Mouse (Mus musculus) heart, adult 8-10 months (tissue): ENCODE results near the gene Thoc7. TPM values are rescaled to one million over a fixed set of nuclear protein-coding genes. Genes with fewer than 3 reads are reported as not detected.
"Not testable (repeated sequence)": the region's sequence is repeated elsewhere in the genome, so short reads cannot be mapped to it uniquely, and the experiment has no call there.

Experiments used
- DNase-seq: peaks from one replicate; pipeline ENCODE4 v3.0.0; 2022; ENCODE audit warnings: low spot score
- total RNA-seq, 4 experiments: library from RNA; stranded (reverse); gene quantifications; 2 replicates each; pipeline ENCODE4 v1.2.4; 2022

The Thoc7 gene
- total RNA-seq = 10 to 100 TPM; 80.7 to 94.7 (median 81.9) TPM

DNA sequence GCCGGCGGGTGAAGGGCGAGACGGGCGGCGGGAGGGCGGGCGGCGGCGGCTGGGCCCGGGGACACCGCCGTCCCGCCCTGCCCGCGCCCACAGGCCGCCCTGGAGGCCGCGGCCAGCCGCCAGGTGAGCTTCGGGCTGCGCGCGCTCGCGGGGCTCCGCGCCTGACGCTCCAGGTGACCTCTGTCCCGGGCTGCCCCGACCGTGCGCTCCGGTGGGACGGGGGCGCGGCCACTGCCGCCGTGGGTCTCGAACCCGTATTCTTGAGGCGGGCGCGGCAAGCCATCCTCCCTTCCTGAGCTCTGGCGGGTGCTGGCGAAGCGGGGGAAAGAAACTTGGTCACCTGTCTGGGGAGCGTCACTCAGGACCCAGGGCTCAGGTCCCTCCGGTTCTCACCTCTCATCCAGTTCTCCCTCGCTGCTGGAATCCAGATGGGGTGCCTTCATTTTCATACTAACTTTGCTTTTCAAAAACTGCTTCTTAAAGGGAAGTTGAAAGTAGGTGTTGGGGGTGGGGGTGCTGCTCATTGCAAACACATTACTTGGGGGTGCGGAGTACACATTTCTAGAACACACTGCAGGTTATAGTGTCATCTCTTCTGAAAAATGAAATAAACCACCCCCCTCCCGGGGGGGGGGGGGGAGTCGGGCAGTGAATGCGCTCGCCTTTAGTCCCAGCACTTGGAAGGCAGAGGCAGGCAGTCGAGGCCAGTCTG lies at the start of gene Thoc7, which contains the start of gene Atxn7:
Gene Thoc7 (minus strand): TSS at position 452 of the 712 bp plus-strand sequence.
Gene Atxn7 (plus strand): TSS at position 40 of the 712 bp plus-strand sequence.
- peak; percentile 20 for DNase-seq

DNA sequence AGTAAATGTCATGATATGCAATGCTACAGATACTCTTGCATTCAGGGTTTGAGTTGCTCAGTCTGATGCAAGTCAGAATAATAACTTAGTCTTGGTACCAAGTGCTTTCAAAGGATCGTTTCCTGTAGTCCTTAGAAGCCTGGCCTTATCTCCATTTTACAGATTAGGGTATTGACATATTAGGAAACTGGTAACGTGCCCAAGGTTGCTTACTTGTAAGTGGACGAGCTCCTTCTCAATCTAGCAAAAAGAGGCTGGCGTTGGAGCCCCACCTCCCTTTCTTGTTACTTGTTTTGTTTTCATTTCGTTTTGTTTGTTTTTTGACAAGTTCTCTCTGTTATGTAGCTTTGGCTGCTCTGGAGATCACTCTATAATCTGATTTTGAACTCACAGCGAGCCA lies 48.1 kb upstream of the Thoc7 start:
- no peak for DNase-seq

DNA sequence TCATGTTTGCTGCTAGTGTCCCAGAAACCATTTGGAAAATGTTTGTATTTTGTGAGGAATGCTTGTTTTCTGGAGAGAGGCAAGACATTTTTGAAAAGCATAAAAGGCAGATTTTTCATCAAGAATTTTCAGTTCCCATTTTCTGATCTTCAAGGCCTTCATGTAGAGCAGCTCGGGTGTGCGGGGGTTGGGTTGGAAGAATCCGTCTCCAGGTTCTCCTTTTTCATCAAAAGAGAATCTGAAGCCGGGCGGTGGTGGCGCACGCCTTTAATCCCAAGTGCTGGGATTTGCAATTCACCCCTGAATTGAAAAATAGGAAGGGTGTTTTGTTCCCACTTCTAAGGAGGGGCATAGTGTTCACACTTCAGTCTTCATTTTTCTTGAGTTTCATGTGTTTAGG lies 41.1 kb upstream of the Thoc7 start:
- no peak for DNase-seq

DNA sequence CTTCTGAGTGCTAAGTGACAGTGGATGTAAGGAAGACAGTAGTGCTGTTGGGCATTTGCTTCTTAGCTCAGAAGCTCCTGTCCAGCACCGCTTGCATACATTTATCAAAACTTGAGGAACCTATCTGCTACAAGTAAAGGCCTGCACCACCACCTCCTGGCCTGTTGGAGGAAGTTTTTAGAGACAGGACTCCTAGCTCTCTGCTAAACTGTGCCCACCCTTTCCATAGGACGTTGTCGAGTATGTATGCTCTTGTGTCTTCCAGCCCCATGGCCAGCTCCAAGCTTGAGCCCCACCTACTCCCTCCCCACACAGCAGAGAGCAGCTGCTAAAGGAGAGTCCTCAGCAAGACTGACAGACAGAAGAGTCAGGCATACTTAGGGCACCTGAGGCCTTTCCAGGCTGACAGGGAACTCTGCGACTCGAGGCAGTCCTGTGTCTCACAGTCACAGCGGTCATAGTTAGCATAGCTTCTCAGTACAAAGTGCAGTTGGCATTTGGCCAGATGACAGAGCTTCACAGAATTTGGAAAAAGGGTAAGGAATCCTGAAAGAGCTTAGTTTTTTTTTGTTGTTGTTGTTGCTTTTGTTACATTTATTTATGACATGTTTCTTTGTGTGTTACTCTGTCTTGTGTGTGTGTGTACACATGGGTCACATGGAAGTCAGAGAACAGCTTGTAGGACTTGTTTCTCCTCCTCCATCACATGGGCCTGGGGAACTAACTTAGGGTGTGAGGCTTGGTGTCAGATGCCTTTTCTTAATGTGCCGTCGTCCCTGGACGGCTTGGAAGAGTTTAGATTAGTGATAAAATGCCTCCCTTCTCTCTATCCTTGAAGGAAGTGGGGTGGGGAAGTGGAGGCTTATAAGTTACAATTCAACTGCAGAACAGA lies 33.8 kb upstream of the Thoc7 start:
- DNase-seq = no peak

DNA sequence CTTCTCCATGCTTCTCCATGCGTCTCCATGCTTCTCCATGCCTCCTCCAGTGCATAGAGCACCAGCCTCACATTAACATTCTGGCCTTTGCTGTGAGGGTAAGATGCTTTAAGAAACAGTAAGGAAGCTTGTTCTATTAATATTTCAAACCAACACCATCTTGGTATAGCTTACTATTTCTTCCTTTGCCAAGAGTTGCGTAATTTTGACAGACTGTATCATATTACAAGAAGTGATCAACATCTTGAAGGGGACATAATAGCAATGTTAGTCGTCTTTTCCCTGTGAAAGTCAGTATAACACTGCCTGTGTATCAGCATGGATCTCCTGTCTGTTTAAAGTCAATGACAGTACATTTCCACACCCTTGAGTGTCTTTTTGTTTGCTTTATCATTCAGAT lies 29.1 kb upstream of the Thoc7 start:
- no peak for DNase-seq

DNA sequence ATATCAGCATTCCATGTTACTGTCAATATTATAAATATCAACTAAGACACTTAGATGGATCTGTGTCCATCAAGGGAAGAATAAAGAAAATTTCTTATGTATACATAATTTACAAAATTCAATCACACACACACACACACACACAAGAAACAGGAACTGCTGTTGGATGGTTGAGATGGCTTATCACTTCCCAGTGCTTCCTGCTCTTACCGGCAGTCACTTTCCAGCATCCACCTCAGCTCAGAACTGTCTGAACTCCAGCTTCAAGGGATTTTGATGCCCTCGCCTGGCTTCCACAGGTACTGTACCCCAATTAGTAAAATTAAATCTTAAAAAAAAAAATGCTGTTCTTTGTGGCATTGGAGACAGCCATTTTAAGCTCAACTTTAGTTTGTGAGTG lies 26.7 kb upstream of the Thoc7 start:
- DNase-seq = no peak

DNA sequence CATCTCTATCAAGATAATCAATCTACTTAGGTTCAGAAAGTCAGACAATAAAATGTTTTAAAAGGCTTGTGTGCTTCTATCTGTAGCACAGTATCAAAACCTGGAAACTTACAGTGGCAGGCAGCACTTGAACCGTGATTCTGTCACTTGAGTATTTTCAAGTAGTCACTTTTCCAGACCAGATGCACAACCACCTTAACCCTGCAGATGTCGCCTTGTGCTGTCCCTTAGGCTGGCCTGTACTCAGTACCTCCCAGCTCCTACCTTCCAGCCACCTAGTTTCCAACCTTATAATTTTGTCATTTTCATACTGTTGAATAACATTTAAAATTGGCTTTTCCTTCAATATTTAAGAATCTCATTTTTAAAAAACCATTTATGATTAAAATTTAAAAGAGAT lies 20.5 kb upstream of the Thoc7 start:
- DNase-seq = no peak

DNA sequence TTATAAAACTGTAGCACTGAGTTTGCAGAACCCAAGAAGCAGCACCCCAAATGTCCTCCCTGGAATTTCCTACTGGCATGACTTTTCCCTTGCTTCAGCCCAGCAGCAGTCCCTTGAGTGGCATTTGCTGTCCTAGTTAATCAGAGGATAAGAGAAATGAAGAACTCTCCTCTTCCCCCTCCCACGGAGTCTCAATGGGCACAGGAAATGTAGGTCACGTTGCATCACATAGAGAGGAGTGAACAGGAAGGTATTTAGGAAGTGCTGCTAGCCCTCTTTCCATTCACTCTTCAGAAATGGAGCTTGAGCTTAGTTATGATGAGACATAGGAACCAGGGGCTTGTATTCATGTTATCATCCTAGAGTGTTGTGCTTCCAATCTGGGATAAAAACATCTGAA lies 19.6 kb upstream of the Thoc7 start:
- DNase-seq = no peak

DNA sequence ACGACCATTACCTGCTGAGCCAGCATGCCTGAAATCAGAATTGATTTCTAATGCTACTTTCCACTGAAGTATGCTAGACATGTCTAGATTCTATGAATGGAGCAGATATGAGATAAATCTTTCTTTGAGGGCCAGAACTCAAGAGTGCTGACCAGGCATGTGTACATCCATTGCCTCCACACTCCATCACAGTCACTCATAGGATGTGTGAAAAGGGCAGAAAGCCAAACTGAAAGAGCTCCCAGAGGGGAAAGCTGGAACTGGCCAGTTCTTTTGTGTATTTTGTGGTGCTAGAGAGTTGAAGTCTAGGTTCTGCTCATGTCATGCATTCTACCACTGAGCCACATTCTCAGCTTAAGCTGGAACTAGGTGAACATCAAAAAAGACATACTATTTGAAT lies 15.8 kb upstream of the Thoc7 start:
- DNase-seq = no peak

DNA sequence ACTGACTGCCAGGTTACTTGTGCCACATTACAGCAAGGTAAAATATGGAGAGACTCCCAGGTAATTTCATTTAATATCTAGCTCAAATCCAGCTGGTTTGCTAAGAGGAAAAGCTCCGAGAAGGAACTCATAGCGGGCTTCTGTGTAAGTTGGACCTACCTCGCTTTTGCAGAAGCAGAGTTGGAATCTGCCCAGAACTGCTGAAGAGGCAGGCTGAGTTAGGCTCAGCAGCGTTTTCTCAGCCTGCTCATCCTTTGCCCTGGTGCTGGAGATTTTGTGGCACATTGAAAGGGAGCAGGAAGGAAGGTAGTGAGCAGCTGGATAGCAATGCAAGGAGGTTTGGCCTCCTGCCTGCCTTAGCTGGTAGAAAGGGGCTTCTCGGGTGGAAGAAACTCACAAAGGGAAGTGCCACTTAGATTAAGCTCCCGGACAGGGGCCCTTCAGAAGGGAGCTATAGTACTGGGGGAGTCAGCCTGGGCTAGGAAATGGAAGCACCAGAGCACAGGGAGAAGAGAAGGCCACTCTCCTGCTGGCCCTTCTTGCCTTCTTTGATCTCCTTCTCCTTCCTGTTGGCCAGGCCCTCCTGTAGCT lies 10.1 kb upstream of the Thoc7 start:
- no peak for DNase-seq

DNA sequence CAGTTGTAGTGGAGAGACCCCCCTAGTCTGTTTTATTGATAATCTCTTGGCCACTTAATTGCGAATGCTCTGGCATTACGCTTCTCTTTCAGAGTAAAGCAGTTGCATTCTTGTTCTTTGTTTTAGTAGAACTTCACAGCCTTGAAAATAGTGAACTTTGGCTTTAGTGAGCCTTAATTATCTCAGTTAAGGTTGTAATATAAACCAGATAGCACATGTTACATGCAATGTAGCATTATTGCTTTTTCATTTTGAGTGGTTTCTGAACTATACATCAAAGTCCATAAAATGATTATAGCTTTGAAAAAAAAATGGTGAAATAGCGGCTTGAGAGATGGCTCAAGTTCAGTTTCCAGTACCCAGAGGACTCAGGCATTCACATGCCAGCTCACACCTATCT lies 8.9 kb upstream of the Thoc7 start:
- no peak for DNase-seq

DNA sequence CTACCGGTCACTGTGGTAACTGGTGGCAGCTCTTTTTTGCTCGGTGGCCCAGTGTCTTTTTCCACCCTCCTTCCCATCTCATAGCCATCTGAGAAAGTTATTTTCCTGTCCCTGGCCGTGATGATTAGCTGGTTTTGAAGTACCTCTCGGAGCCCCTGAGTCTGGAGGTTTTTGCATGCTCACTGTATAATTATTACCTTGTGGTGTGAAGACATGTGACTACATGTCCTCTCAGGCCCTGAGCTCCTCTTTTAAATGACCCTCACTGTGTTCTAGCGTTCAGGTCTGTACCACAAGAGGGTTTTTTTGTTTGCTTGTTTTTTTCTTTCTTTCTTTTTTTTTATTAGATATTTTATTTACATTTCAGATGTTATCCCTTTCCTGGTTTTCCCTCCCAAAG lies 6.8 kb upstream of the Thoc7 start:
- DNase-seq = no peak

DNA sequence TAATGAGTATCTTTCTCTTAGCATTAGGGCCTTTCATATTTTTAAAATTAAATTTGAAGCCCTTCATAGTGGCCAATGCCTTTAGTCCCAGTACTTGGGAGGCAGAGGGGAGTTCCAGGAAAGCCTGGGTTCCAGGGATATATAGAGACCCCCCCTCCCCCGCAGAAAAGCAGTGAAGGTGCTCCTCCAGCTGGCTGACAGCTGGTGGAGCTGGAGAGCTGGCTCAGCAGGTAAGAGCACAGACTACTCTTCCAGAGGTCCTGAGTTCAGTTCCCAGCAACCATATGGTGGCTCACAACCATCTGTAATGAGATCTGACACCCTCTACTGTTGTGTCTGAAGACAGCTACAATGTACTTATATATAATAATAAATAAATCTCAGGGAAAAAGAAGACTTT lies 6.0 kb upstream of the Thoc7 start:
- DNase-seq = no peak

DNA sequence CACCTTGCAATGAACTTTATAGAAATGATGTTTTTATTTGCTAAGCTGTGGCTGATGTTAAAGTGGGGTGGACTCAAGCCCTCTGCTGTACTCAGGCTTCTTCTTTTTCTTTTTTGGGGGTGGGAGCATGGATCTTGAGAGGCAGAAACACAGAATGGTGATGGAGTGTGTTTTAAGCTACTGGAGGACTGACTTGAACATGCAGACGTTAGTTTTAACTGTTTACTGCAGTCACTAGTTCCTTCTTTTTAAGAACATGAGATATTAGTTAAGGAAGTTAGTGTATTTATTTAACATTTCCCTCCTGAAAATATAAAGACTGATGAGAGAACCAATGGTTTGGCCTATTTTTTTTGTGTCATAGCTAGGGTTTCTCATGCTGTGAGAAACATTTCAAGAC lies 1.9 kb upstream of the Thoc7 start:
- no peak for DNase-seq

DNA sequence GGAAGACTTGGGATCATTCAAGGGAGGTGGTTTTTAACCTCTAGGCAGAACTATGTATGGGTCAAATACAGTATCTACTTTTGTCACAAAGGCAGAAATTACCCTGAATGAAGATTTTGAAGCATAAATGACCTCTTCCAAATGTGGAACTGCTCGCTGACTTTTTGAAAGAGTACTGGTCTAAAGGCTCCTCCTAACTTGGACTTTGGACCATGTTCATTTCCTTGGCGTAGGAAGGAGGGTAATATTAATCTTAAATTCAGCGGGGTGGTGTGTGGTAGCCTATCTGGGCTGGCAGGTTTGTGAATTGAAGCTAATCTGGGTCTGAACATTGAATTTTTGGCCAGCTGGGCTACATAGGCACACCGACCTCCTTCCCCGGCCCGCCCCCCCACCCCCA lies 824 bp upstream of the Thoc7 start:
- no peak for DNase-seq

DNA sequence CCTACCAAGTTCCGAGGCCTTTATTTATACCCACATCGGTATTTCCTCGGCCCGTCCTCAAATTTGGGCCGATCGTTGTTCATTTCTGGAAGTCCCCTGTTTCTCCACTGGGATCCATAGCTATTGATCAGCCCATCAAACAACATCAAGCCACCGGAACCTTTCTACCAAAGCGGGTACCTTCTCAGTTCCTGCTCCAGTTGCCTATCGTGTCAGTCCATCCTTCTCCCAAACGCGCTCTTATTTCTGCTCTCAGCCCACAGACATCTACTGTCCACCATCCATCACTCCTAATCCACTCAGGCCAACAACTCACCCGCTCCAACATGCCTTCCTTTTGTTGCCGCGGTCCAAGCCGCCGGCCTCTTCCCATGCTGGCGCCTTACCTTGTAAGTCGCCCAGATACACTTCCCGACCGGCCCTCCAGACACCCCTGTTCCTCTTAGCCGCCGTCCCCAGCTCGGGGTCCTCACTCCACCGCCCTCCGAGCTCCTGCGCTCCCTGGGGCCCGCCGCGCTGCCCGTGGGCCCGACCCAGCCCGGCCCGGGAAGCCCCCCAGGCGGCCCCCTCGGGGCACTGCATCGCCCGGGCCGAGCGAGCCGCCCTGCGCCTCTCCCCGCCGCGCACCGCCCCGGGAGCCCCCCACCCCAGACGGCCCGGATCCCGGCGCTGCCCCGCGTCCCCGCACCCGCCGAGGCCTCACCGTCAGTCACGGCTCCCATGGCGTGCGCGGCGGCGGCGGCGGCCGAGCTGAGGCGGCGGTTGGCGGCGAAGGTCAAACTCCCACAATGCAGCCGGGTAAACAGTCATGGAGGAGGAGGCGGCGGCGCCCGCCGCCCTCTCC lies 948 bp downstream of the Thoc7 start:
- DNase-seq = peak; percentile 26

DNA sequence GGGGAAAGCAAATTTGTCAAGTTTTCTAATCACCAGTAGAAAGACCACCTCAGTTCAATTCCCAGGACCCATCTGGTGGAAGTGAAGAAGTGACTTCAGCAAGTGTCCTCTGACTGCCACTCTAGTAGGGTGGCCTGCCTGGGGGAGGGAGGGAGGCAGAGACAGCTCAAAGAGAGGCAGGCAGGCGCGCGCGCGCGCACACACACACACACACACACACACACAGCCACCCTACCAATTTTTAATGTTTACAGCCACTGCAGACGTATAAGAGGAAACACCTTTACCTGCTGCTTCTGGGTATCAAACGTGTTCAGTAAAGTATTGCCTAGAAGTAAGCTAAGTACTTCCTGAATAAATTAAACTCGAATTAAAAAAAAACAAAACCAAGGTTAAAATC lies 1.6 kb downstream of the Thoc7 start:
- no peak for DNase-seq

DNA sequence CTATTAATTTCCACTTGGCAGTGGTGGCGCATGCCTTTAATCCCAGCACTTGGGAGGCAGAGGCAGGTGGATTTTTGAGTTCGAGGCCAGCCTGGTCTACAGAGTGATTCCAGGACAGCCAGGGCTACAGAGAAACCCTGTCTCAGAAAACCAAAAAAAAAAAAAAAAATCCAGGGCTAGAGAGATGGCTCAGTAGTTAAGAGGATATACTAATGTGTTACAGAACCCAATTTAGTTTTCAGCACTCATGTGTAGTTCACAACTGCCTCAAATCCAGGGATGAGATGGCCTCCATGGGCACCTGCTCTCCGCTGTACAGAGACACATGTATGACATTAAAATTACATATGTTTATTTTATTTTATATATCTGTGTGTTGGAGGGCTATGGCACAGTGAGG lies 9.5 kb downstream of the Thoc7 start:
- not testable (repeated sequence) for DNase-seq

DNA sequence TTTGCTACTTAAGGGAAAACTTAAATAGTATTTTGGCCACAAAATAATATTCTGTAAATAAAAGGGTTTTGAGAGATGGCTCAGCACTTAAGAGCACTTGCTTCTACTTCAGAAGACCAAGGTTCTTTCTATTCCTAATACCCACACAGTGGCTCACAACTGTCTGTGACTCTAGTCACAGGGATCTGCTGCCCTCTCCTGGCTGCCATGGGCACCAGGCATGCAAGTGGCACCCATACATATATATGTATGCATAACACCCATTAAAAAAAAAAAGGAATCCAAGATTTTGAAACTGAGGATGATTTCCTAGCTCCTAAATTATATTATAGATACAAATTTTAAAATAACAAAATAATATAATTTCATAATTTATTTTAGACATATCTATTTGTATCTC lies 11.3 kb downstream of the Thoc7 start:
- DNase-seq = no peak

DNA sequence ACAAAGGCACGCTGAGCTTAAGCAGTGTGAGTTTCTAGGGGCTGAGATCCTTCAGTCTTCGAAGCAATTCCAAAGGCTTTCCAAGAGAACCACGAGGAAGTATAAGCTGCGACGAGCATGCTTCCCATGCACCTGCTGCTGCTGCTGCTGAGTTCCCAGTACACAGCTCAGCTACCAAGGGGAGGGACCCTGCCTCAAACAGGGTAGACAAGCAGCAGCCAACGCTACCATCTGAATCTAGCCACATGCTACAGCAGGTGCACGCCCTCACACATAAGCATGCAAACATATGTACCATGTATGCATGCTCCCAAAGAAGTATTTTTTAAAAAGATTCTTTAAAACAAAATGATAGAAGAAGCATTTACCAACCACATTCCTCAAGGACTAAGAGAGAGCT lies 13.3 kb downstream of the Thoc7 start:
- no peak for DNase-seq

DNA sequence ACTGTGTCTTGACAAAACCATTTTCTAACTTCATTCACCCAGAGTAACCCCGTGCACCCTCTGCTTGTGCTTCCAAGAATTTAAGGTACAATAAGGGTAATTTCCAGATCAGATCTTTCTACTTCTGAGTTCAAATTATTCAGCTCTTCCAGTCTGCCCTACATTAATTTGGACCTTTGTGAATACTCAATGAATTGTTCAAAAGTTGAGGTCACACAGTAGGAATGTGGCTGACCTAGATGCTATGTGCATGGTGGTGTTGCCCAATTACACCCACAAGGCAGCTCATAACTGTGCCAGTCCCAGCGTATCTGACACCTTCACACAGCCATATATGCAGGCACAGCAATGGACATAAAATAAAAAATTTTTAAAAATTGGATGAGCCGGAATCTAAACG lies 17.0 kb downstream of the Thoc7 start:
- no peak for DNase-seq

DNA sequence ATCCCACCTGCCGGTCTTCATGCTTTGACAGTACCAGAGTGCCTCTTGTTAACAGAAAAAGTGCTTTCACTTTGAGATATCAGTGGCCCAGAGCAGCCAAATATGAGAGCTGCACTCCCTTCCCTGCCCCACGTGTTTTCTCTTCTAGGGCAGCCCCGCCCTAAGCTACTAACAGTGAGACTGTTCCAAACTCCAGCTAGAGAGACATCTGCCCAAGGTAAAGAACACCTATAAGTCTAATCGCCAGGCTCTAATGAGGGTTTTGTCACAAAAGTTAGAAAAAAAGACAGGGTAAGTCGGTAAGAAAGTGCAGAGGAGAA lies 27.6 kb downstream of the Thoc7 start:
- DNase-seq = no peak
